ENCODE assay signal across 9 mouse cellular contexts in genomic region chr5:73209201-73210096, GRCm38 (mm10). TPM values are rescaled to one million over a fixed set of nuclear protein-coding genes. Genes with fewer than 3 reads are reported as not detected.
DNase-seq lines count a peak whose midpoint lies in the region; TF ChIP-seq lines count a peak whose summit lies in the region.
"Had no signal": no experiment of that assay in that cellular context is flagged by ENCODE, and none has a peak within 500 bp of the region (broad histone marks: within the 10 kb centered on the region; RNA-seq: fewer than 3 reads in every experiment).

No protein-coding gene starts in this region.

- peak; percentile 28 to 40 for DNase-seq in kidney, adult 8-10 months
- no peak for DNase-seq in kidney, postnatal 4 days
- DNase-seq in cerebellum, adult 2 months, result peak; percentile 20 to 26
- peak; percentile 31 for DNase-seq in kidney, postnatal 14 days
- DNase-seq in urinary bladder, postnatal 10 days (ENCODE audit: low spot score), result no peak
- DNase-seq in urinary bladder, postnatal 36 days (ENCODE audit: low spot score in 2 of 2), result no peak
- DNase-seq in layer of hippocampus, adult 8-10 months (ENCODE audit: low spot score in 2 of 2), result no peak
- DNase-seq: lung, postnatal 10 days had no signal

- no peak for TF ChIP-seq CTCF in cerebellum, adult 2 months (IDR thresholded peaks at IDR 0.05; ENCODE audit: borderline replicate concordance, insufficient read depth, low read depth, low read length)
- TF ChIP-seq CTCF in testis, adult 2 months (IDR thresholded peaks at IDR 0.05; ENCODE audit: control insufficient read depth, insufficient read depth, insufficient replicate concordance, low read depth, low read length), result no peak

- 0 out of 2 replicates have a peak, but pooled peaks cover 2% of the 10 kb centered on the region for H3K4me1 ChIP-seq in cerebellum, adult 2 months (ENCODE audit: control insufficient read depth, insufficient read depth, low read length)
- no peaks in the 10 kb centered on the region; the same call in 1 of the 2 replicates for H3K4me1 ChIP-seq in testis, adult 2 months (ENCODE audit: control insufficient read depth, insufficient read depth, low read length)

- no peak overlapping the region for H3K4me3 ChIP-seq in cerebellum, adult 2 months (replicated peaks; ENCODE audit: insufficient read depth, low read depth, low read length)
- H3K4me3 ChIP-seq in testis, adult 2 months (ENCODE audit: control insufficient read depth, low read depth, low read length), result no peak overlapping the region

- no peak for TF ChIP-seq POLR2A in cerebellum, adult 2 months (IDR thresholded peaks at IDR 0.05; ENCODE audit: borderline replicate concordance, insufficient read depth, low read length)
- no peak for TF ChIP-seq POLR2A in testis, adult 2 months (IDR thresholded peaks at IDR 0.05; ENCODE audit: control insufficient read depth, low read depth, low read length)

- H3K27ac ChIP-seq in cerebellum, adult 2 months (ENCODE audit: insufficient read depth, low read length), result peak overlapping the region; percentile 47; the same call in 1 of the 2 replicates
- peak overlapping the region; percentile 50 for H3K27ac ChIP-seq in testis, adult 2 months (ENCODE audit: control insufficient read depth, insufficient read depth, low read depth, low read length)

- no peaks in the 10 kb centered on the region for H3K27me3 ChIP-seq in cerebellum, adult 2 months (ENCODE audit: control insufficient read depth, insufficient read depth, low read length)
- H3K27me3 ChIP-seq in testis, adult 2 months (ENCODE audit: control insufficient read depth, insufficient read depth, low read length), result no peaks in the 10 kb centered on the region

- WGBS in cerebellum, adult 2 months, result 72% methylated on average over 20 of the region's 20 CpGs

- H3K36me3 ChIP-seq in testis, adult 2 months (ENCODE audit: control insufficient read depth, insufficient read depth, low read length), result no peaks in the 10 kb centered on the region

RNA-seq across cellular contexts. Expression of gene Fryl, which starts 47.0 kb away (rescaled TPM):
- 60.2 and 61.4 TPM in 2 replicates for polyA plus RNA-seq in cerebellum, adult 2 months (2012; rRNA removed)
- polyA plus RNA-seq in testis, adult 2 months (2012; rRNA removed), result 16.5 and 21.6 TPM in 2 replicates
- 10 to 100 TPM; 72.2 to 96.1 (median 73.9) TPM for total RNA-seq in layer of hippocampus, adult 8-10 months (2022)

Comparison
In these comparisons a context has a peak if more than half of its experiments do, and no peak if none do; other contexts are left out.
1. DNase-seq: peak in kidney, adult 8-10 months (2 of 2), cerebellum, adult 2 months (2 of 2) and kidney, postnatal 14 days (single experiment); none in kidney, postnatal 4 days (0 of 2), urinary bladder, postnatal 10 days (single experiment), urinary bladder, postnatal 36 days (0 of 2) and layer of hippocampus, adult 8-10 months (0 of 2).